Mouse (Mus musculus) midbrain, embryonic 14.5 days (tissue): Measurements from ENCODE around the gene Arhgap24. TPM values are rescaled to one million over a fixed set of nuclear protein-coding genes. Genes with fewer than 3 reads are reported as not detected.

Experiments used
- ATAC-seq: fragments of 200-750 bp; cut with Nextera tagmentation; 2 replicates; pipeline ENCODE4 v1.8.0; 2017; ENCODE audit warnings: moderate number of reproducible peaks, moderate library complexity; ENCODE audit not compliant: low FRiP score, low TSS enrichment
- DNase-seq: peaks from one replicate; pipeline ENCODE4 v3.0.0-alpha.2; 2015
- H3K27ac ChIP-seq: fragments of 300-500 bp; sonication (generic); replicated peaks from 2 replicates; pipeline ENCODE4 v1.5.1; 2014; ENCODE audit warnings: mild to moderate bottlenecking, low read depth, low read length, moderate library complexity
- H3K27me3 ChIP-seq: fragments of 300-500 bp; sonication (generic); 2 replicates; pipeline ENCODE4 v1.6.1; 2014; ENCODE audit warnings: low read length, control low read depth, mixed read lengths; ENCODE audit not compliant: control insufficient read depth, insufficient read depth
- H3K36me3 ChIP-seq: fragments of 300-500 bp; sonication (generic); 2 replicates; pipeline ENCODE4 v1.6.1; 2014; ENCODE audit warnings: low read length, control low read depth; ENCODE audit not compliant: control insufficient read depth, insufficient read depth
- H3K4me1 ChIP-seq: fragments of 300-500 bp; sonication (generic); 2 replicates; pipeline ENCODE4 v1.6.1; 2014; ENCODE audit warnings: mild to moderate bottlenecking, antibody characterized with exemption, low read length, control low read depth; ENCODE audit not compliant: control insufficient read depth, insufficient read depth
- H3K4me2 ChIP-seq: fragments of 300-500 bp; sonication (generic); 2 replicates; pipeline ENCODE4 v1.6.1; 2014; ENCODE audit warnings: mild to moderate bottlenecking, low read length, moderate library complexity
- H3K4me3 ChIP-seq: fragments of 300-500 bp; sonication (generic); replicated peaks from 2 replicates; pipeline ENCODE4 v1.5.1; 2014; ENCODE audit warnings: low read depth, low read length
- H3K9ac ChIP-seq: fragments of 300-500 bp; sonication (generic); replicated peaks from 2 replicates; pipeline ENCODE4 v1.6.1; 2014; ENCODE audit warnings: mild to moderate bottlenecking, low read length, moderate library complexity
- H3K9me3 ChIP-seq: fragments of 300-500 bp; sonication (generic); 2 replicates; pipeline ENCODE4 v1.6.1; 2016; ENCODE audit warnings: low read length, control low read depth, mixed read lengths; ENCODE audit not compliant: control insufficient read depth
- WGBS: fragments of 180-500 bp; shearing (Covaris S2); extraction: QIAGEN DNeasy Blood & Tissue Kit; methylation state at CpG from one replicate; pipeline ENCODE4 v1.1.7; 2014; 5-methylcytosine and 5-hydroxymethylcytosine counted together
- polyA plus RNA-seq: library from polyadenylated mRNA; unstranded; fragments of >200 nt; fragmentation: Nextera tagmentation; extraction: Ambion mirVana; gene quantifications from 2 replicates; pipeline ENCODE4 v1.2.1, GENCODE M21; 2014

The Arhgap24 gene
- polyA plus RNA-seq, 1 experiment from 2014 or later = 7.3 TPM

GRCm38 (mm10) chr5:102550211-102550610, 69.0 kb downstream of the Arhgap24 start:
- no peaks in the 10 kb centered on the region for H3K4me1 ChIP-seq
- H3K4me3 ChIP-seq = no peak overlapping the region
- no peak for ATAC-seq
- H3K27ac ChIP-seq = no peak overlapping the region
- WGBS = 81% methylated on average over 3 of the region's 3 CpGs
- no peak overlapping the region for H3K9ac ChIP-seq
- H3K9me3 ChIP-seq = no peaks in the 10 kb centered on the region
- no peak for DNase-seq
- H3K36me3 ChIP-seq = no peaks in the 10 kb centered on the region
- H3K27me3 ChIP-seq = no peaks in the 10 kb centered on the region
- H3K4me2 ChIP-seq = no peak overlapping the region

GRCm38 (mm10) chr5:102550870-102551637, 69.9 kb downstream of the Arhgap24 start:
- ATAC-seq (no peak), DNase-seq (no peak)
- H3K9ac ChIP-seq = no peak overlapping the region
- H3K4me3 ChIP-seq = no peak overlapping the region
- WGBS = 71% methylated on average over 11 of the region's 11 CpGs
- H3K4me1 ChIP-seq = no peaks in the 10 kb centered on the region
- no peaks in the 10 kb centered on the region for H3K9me3 ChIP-seq
- H3K36me3 ChIP-seq = no peaks in the 10 kb centered on the region
- no peak overlapping the region for H3K4me2 ChIP-seq
- H3K27me3 ChIP-seq = no peaks in the 10 kb centered on the region
- H3K27ac ChIP-seq = no peak overlapping the region

DNA sequence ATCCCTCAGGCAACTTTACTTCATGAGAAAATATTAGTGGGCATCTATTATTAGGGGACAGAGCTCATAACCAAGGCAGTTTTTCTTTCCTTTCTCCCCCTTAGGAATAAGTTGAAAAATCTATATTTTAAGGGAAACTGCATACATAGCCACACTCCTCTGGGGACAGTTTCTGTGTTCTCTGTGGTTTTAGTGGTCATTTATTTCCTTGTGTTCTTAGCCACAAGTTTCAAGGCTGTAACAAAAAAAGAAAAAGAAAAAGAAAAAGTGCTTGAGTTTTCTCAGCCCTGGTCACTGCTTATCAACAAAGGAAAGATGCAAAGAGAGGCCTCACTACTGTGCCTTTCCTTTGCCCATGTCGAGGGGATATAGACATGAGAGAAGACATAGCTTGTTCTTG, 71.3 kb downstream of the Arhgap24 start:
- H3K4me1 ChIP-seq = no peaks in the 10 kb centered on the region
- H3K4me3 ChIP-seq = no peak overlapping the region
- no peak overlapping the region for H3K4me2 ChIP-seq
- H3K27ac ChIP-seq = no peak overlapping the region
- H3K9ac ChIP-seq = no peak overlapping the region
- no peaks in the 10 kb centered on the region for H3K27me3 ChIP-seq
- H3K36me3 ChIP-seq = no peaks in the 10 kb centered on the region
- no peak for ATAC-seq
- 78% methylated on average over 1 of the region's 1 CpGs for WGBS
- no peak for DNase-seq
- H3K9me3 ChIP-seq = no peaks in the 10 kb centered on the region

DNA sequence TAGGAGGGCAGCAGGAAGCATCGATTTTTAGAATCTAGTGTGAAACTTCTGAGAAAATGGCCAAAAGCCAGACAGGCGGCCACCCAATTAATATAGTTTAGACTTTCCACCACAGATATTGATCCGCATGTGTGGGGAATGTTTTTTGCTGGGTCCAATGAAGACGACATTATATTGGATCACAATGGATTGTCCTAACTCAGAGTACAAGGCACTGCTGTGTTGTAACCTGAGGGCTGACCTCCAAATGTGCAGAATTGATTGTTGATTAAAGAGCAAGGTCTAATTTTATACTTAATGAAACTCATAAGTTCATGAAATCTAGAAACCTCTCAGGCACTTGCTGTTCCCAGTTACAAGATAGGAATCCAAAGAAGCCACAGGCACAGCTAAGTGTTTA, 74.8 kb downstream of the Arhgap24 start:
- no peak overlapping the region for H3K27ac ChIP-seq
- no peaks in the 10 kb centered on the region for H3K27me3 ChIP-seq
- WGBS = 84% methylated on average over 4 of the region's 4 CpGs
- H3K9me3 ChIP-seq = no peaks in the 10 kb centered on the region
- 0 out of 2 replicates have a peak, but pooled peaks cover 5% of the 10 kb centered on the region for H3K4me1 ChIP-seq
- H3K9ac ChIP-seq = no peak overlapping the region
- H3K4me3 ChIP-seq = no peak overlapping the region
- no peaks in the 10 kb centered on the region for H3K36me3 ChIP-seq
- H3K4me2 ChIP-seq = no peak overlapping the region
- ATAC-seq = no peak
- DNase-seq = no peak

DNA sequence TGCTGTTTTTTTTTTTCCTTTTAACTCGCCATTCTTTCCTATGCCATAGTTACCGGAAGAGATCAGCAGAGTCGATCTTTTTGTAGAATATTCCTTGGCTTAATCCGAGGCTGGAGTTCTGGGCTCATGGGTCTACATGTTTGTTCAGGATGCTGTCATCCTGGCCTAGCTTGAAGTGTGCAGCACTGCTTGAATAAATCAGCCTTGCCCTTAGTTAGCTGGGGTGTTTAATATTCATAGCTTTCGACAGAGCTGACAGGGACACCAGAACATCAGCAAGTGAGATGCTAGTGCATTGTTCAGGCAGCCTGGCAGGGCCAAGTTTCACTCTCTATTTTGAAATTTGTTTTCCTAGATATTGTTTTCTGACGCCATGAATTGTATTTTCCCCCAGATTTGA, 79.1 kb downstream of the Arhgap24 start:
- H3K9me3 ChIP-seq = no peaks in the 10 kb centered on the region
- H3K27me3 ChIP-seq = no peaks in the 10 kb centered on the region
- peak; percentile 71 for DNase-seq
- H3K4me1 ChIP-seq = 0 out of 2 replicates have a peak, but pooled peaks cover 6% of the 10 kb centered on the region
- H3K9ac ChIP-seq = no peak overlapping the region
- WGBS = 23% methylated on average over 6 of the region's 6 CpGs
- peak overlapping the region; percentile 22; the same call in 1 of the 2 replicates for H3K4me2 ChIP-seq
- H3K4me3 ChIP-seq = no peak overlapping the region
- H3K36me3 ChIP-seq = no peaks in the 10 kb centered on the region
- ATAC-seq = peak; percentile 62; the same call in 1 of the 2 replicates
- peak overlapping the region; percentile 70 for H3K27ac ChIP-seq

DNA sequence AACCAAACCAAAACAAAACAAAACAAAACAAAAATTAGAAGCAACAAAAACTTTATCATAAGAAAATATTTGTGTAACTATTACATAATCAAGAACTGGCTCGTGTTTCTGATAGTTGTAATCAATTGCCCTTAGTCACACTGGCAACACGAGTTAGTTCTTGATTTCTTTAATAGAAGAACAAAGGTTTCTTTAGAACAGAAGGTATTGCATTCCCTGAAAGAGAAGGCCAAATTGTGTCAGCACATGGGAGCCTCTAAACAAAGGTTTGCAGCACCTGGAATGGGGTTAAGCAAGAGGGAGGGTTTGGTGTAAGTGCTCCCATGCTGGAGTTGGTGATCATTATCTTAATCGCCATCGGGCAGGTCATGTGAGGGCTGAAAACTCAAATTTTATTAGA, 82.8 kb downstream of the Arhgap24 start:
- H3K4me2 ChIP-seq = no peak overlapping the region
- H3K9ac ChIP-seq = no peak overlapping the region
- H3K27me3 ChIP-seq = no peaks in the 10 kb centered on the region
- H3K4me3 ChIP-seq = no peak overlapping the region
- H3K27ac ChIP-seq = no peak overlapping the region
- H3K4me1 ChIP-seq = 0 out of 2 replicates have a peak, but pooled peaks cover 6% of the 10 kb centered on the region
- H3K36me3 ChIP-seq = no peaks in the 10 kb centered on the region
- H3K9me3 ChIP-seq = no peaks in the 10 kb centered on the region
- DNase-seq (no peak), ATAC-seq (no peak)
- WGBS = 86% methylated on average over 4 of the region's 4 CpGs

DNA sequence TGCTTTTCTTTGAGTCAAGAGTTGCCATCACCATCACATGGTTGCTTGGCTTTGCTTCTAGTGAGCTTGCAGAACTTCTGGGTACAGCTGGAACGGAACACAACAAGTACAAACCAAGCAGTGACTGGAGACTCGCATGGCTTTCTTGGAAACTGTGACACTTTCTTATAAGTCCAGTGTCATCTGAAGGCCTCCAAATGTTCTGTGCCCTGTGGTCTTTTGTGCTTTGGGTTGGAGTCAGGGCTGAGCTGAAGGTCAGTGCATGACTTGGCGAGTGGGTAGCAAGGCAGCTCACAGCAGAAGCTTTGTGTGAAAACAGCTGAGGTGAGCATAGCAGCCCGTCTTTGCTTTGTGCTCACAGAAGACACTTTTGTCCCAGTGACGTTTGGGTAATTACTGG, 87.6 kb downstream of the Arhgap24 start:
- Histone ChIP-seq H3K27ac (no peak overlapping the region), H3K27me3 (no peaks in the 10 kb centered on the region), H3K4me1 (no peaks in the 10 kb centered on the region), H3K4me3 (no peak overlapping the region), H3K9me3 (no peaks in the 10 kb centered on the region), H3K4me2 (no peak overlapping the region), H3K9ac (no peak overlapping the region), H3K36me3 (no peaks in the 10 kb centered on the region)
- no peak for DNase-seq
- ATAC-seq = no peak
- WGBS = 79% methylated on average over 5 of the region's 5 CpGs

GRCm38 (mm10) chr5:102571445-102571844, 90.3 kb downstream of the Arhgap24 start:
- peaks cover 8% of the 10 kb centered on the region; the same call in 1 of the 2 replicates for H3K9me3 ChIP-seq
- no peaks in the 10 kb centered on the region for H3K27me3 ChIP-seq
- no peak overlapping the region for H3K9ac ChIP-seq
- no peak overlapping the region for H3K4me3 ChIP-seq
- no peak for DNase-seq
- H3K4me2 ChIP-seq = no peak overlapping the region
- H3K4me1 ChIP-seq = no peaks in the 10 kb centered on the region
- 88% methylated on average over 2 of the region's 2 CpGs for WGBS
- H3K27ac ChIP-seq = no peak overlapping the region
- ATAC-seq = no peak
- H3K36me3 ChIP-seq = no peaks in the 10 kb centered on the region

DNA sequence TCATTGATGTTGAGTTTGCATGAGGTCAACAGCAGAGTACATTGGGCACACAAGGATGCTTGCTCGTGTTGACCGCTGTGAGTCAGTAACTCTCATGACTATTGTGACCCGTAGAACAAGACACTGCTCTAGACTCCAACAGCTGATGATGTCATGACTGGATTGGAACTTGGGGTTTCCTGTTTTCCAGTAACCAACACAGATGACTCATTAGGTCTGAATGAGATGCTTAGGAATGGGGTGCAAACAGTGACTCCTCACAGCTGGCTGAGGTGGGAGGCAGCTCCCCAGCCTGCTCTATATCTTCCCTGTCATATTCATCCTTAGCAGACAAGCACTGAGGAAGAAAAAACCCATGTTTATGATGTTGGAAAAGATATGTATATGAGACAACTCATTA, 95.6 kb downstream of the Arhgap24 start:
- no peak overlapping the region for H3K9ac ChIP-seq
- H3K36me3 ChIP-seq = no peaks in the 10 kb centered on the region
- H3K27me3 ChIP-seq = no peaks in the 10 kb centered on the region
- H3K4me1 ChIP-seq = no peaks in the 10 kb centered on the region
- DNase-seq (no peak), ATAC-seq (no peak)
- WGBS = 93% methylated on average over 3 of the region's 3 CpGs
- H3K4me2 ChIP-seq = no peak overlapping the region
- H3K4me3 ChIP-seq = no peak overlapping the region
- H3K27ac ChIP-seq = no peak overlapping the region
- peaks cover 8% of the 10 kb centered on the region; the same call in 1 of the 2 replicates for H3K9me3 ChIP-seq
